In genomic region chr2:129087520-129087919, GRCm38 (mm10) we compare ENCODE assay signal across 21 mouse cellular contexts. TPM values are rescaled to one million over a fixed set of nuclear protein-coding genes. Genes with fewer than 3 reads are reported as not detected.
"Had no signal": no experiment of that assay in that cellular context is flagged by ENCODE, and none has a peak within 500 bp of the region (broad histone marks: within the 10 kb centered on the region; RNA-seq: fewer than 3 reads in every experiment).

No protein-coding gene starts in this region.

- H3K4me2 ChIP-seq: lung, embryonic 14.5 days; midbrain, embryonic 12.5 days; neural tube, embryonic 13.5 days; neural tube, embryonic 15.5 days had no signal

- H3K27ac ChIP-seq: midbrain, embryonic 10.5 days; midbrain, embryonic 12.5 days; neural tube, embryonic 13.5 days; neural tube, embryonic 15.5 days had no signal

- H3K4me1 ChIP-seq: midbrain, embryonic 10.5 days; midbrain, embryonic 12.5 days; neural tube, embryonic 13.5 days; neural tube, embryonic 15.5 days had no signal

- DNase-seq: lung, adult 18-20 months; lung, embryonic 14.5 days; lung, postnatal 10 days; lung, postnatal 4 days; midbrain, embryonic 14.5 days; retina, postnatal 1 day; right cerebral cortex, adult 18-20 months; right cerebral cortex, postnatal 25 days; right cerebral cortex, postnatal 4 days; spleen, adult 18-20 months; thymus, adult 18-20 months; thymus, postnatal 14 days; thymus, postnatal 36 days had no signal

- ATAC-seq: midbrain, embryonic 16.5 days had no signal

- H3K27me3 ChIP-seq: megakaryocyte, embryonic 14.5 days; midbrain, embryonic 12.5 days; neural tube, embryonic 13.5 days; neural tube, embryonic 15.5 days had no signal

- H3K4me3 ChIP-seq: megakaryocyte, embryonic 14.5 days; midbrain, embryonic 10.5 days; midbrain, embryonic 12.5 days; myocyte; neural tube, embryonic 13.5 days; neural tube, embryonic 15.5 days had no signal

- H3K9ac ChIP-seq: lung, embryonic 14.5 days; midbrain, embryonic 12.5 days; neural tube, embryonic 13.5 days; neural tube, embryonic 15.5 days had no signal

- H3K9me3 ChIP-seq: midbrain, embryonic 10.5 days; midbrain, embryonic 12.5 days; neural tube, embryonic 13.5 days; neural tube, embryonic 15.5 days had no signal

RNA-seq across cellular contexts. Expression of gene Vinac1, which starts 39.5 kb away (rescaled TPM):
- polyA plus RNA-seq: small intestine, adult 2 months had no signal
